Mouse (Mus musculus) thymus, postnatal 36 days (tissue): Measurements from ENCODE around the gene Edem3.
A peak's percentile ranks its signal among the peaks of the same experiment; 100 is the strongest.
"Not testable (repeated sequence)": the region's sequence is repeated elsewhere in the genome, so short reads cannot be mapped to it uniquely, and the experiment has no call there.

Experiments used
- DNase-seq, 2 experiments: peaks; one replicate each; pipeline ENCODE4 v3.0.0; 2022; ENCODE audit warnings: mixed read lengths in 2 of 2

Edem3 gene

GRCm38 (mm10) chr1:151754881-151755659 is at the start of gene Edem3:
Gene Edem3 (plus strand): TSS chr1:151755371.
- DNase-seq = peak; percentile 92 to 96

GRCm38 (mm10) chr1:151705723-151706396 is 49.3 kb upstream of the Edem3 start:
- peak; percentile 51 to 62 for DNase-seq

GRCm38 (mm10) chr1:151706397-151706752 is 48.8 kb upstream of the Edem3 start:
- no peak for DNase-seq

GRCm38 (mm10) chr1:151708966-151709733 is 46.0 kb upstream of the Edem3 start:
- DNase-seq = no peak

- DNase-seq = no peak
Measured at GRCm38 (mm10) chr1:151709734-151710022, 45.5 kb upstream of the Edem3 start.

- no peak for DNase-seq
Measured at GRCm38 (mm10) chr1:151710424-151711055, 44.6 kb upstream of the Edem3 start.

- no peak for DNase-seq
Measured at GRCm38 (mm10) chr1:151711062-151711461, 44.1 kb upstream of the Edem3 start.

GRCm38 (mm10) chr1:151712664-151713063 is 42.5 kb upstream of the Edem3 start:
- no peak for DNase-seq

GRCm38 (mm10) chr1:151713622-151714021 is 41.5 kb upstream of the Edem3 start:
- no peak for DNase-seq

- no peak for DNase-seq
Measured at GRCm38 (mm10) chr1:151716024-151716710, 39.0 kb upstream of the Edem3 start.

- DNase-seq = no peak
Measured at GRCm38 (mm10) chr1:151717624-151718023, 37.5 kb upstream of the Edem3 start.

- no peak for DNase-seq
Measured at GRCm38 (mm10) chr1:151718575-151718974, 36.6 kb upstream of the Edem3 start.

- no peak for DNase-seq
Measured at GRCm38 (mm10) chr1:151719911-151720310, 35.3 kb upstream of the Edem3 start.

- no peak for DNase-seq
Measured at GRCm38 (mm10) chr1:151720566-151720965, 34.6 kb upstream of the Edem3 start.

- no peak for DNase-seq
Measured at GRCm38 (mm10) chr1:151721357-151721983, 33.7 kb upstream of the Edem3 start.

GRCm38 (mm10) chr1:151723771-151724170 is 31.4 kb upstream of the Edem3 start:
- DNase-seq = no peak

- DNase-seq = no peak
Measured at GRCm38 (mm10) chr1:151725590-151725989, 29.6 kb upstream of the Edem3 start.

GRCm38 (mm10) chr1:151726358-151726757 is 28.8 kb upstream of the Edem3 start:
- no peak for DNase-seq

- DNase-seq = no peak
Measured at GRCm38 (mm10) chr1:151728141-151728540, 27.0 kb upstream of the Edem3 start.

- DNase-seq = no peak
Measured at GRCm38 (mm10) chr1:151737146-151737545, 18.0 kb upstream of the Edem3 start.

- no peak for DNase-seq
Measured at GRCm38 (mm10) chr1:151741199-151741621, 14.0 kb upstream of the Edem3 start.

GRCm38 (mm10) chr1:151749894-151750293 is 5.3 kb upstream of the Edem3 start:
- not testable (repeated sequence) for DNase-seq
